Mouse (Mus musculus): ENCODE measurements around the gene Fbxw18. TPM values are rescaled to one million over a fixed set of nuclear protein-coding genes. Genes with fewer than 3 reads are reported as not detected.

Fbxw18 gene
- total RNA-seq (2023), result not detected

DNA sequence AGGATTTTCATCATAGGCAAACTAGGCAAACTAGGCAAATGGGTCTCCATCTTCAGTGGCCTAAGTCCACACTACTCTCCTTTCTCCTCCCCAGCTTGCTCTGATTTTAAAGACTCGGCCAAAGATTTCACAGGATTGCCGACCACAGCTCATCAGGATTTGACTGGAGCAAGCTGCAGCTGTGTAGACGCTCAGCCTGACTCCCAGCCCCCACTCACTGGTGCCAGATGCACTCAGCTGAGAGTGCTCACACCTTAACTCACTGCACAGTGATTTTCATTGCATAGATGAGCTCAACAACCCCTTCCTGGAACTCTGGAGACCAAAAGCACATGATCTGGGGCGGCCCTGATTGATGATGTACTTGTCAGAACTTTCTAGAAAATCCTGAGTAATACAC is at the start of gene Fbxw18:
Fbxw18 (minus strand) TSS at position 101 of the 400 bp plus-strand sequence.

DNA sequence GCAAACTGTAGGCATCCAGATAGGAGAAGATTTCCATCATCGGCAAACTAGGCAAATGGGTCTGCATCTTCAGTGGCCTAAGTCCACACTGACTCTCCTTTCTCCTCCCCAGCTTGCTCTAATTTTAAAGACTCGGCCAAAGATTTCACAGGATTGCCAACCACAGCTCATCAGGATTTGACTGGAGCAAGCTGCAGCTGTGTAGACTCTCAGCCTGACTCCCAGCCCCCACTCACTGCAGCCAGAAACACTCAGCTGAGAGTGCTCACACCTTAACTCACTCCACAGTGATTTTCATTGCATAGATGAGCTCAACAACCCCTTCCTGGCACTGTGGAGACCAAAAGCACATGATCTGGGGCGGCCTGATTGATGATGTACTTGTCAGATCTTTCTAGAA is 43.5 kb upstream of the Fbxw18 start, which contains the start of gene Fbxw26:
Fbxw26 (minus strand) TSS at position 101 of the 400 bp plus-strand sequence.

DNA sequence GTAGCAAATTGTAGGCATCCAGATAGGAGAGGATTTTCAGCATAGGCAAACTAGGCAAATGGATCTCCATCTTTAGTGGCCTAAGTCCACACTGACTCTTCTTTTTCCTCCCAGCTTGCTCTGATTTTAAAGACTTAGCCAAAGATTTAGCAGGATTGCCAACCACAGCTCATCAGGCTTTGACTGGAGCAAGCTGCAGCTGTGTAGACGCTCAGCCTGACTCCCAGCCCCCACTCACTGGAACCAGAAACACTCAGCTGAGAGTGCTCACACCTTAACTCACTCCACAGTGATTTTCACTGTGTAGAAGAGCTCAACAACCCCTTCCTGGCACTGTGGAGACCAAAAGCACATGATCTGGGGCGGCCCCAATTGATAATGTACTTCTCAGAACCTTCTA is 37.9 kb downstream of the Fbxw18 start, which contains the start of gene Fbxw25:
Fbxw25 (minus strand) TSS at position 101 of the 400 bp plus-strand sequence.

Other genes starting within 250 kb of the Fbxw18 start
- not detected for gene Fbxw19, start 206.8 kb downstream of the Fbxw18 start, total RNA-seq (2023)
- gene Fbxw15, start 134.4 kb downstream of the Fbxw18 start, total RNA-seq (2023), result not detected
- gene Fbxw24, start 76.6 kb downstream of the Fbxw18 start, total RNA-seq (2023), result not detected
- gene Fbxw25, start 38.0 kb downstream of the Fbxw18 start, total RNA-seq (2023), result not detected
- not detected for gene Fbxw26, start 43.4 kb upstream of the Fbxw18 start, total RNA-seq (2023)
- gene Fbxw27, start 88.0 kb upstream of the Fbxw18 start, total RNA-seq (2023), result not detected
- not detected for gene Spink8, start 109.6 kb upstream of the Fbxw18 start, total RNA-seq (2023)
- 10 to 100 TPM in 1 of 2 experiments, 1 to 10 TPM in 1; 10.0 TPM for gene Nme6, start 130.0 kb upstream of the Fbxw18 start, total RNA-seq (2023)
- gene Camp, start 146.9 kb upstream of the Fbxw18 start, total RNA-seq (2023), result 1 to 10 TPM; 1.4 to 1.8 TPM
- 10 to 100 TPM; 10.6 to 15.0 TPM for gene Cdc25a, start 172.9 kb upstream of the Fbxw18 start, total RNA-seq (2023)
- 100 to 1,000 TPM; 101 to 118 TPM for gene Map4, start 228.8 kb upstream of the Fbxw18 start, total RNA-seq (2023)